Mouse (Mus musculus) MEL (cell line): ENCODE results near the gene Tpd52l2.

Source experiments
- EP300 ChIP-seq, 2 experiments: IDR thresholded peaks; 2 replicates each; pipeline ENCODE4 v1.6.1; 2011; ENCODE audit warnings: improper control_type of control experiment in 2 of 2, low read length in 2 of 2, low read depth in 1 of 2, mild to moderate bottlenecking in 1 of 2
- JUND ChIP-seq: IDR thresholded peaks from 2 replicates; pipeline ENCODE4 v1.6.1; 2011; ENCODE audit warnings: low read depth, mild to moderate bottlenecking, improper control_type of control experiment, low read length
- MAZ ChIP-seq: IDR thresholded peaks from 2 replicates; pipeline ENCODE4 v1.6.1; 2012; ENCODE audit warnings: low read depth, mild to moderate bottlenecking, inconsistent platforms, low read length, improper control_type of control experiment
- POLR2A ChIP-seq, 2 experiments: IDR thresholded peaks; 2 replicates each; pipeline ENCODE4 v1.6.1; 2011 to 2012; ENCODE audit warnings: low read length in 2 of 2, mild to moderate bottlenecking in 2 of 2, control low read depth in 1 of 2, improper control_type of control experiment in 1 of 2, low read depth in 1 of 2, moderate library complexity in 1 of 2; ENCODE audit not compliant: control insufficient read depth in 1 of 2, insufficient read depth in 1 of 2, poor library complexity in 1 of 2
- TAL1 ChIP-seq: IDR thresholded peaks from 2 replicates; pipeline ENCODE4 v1.6.1; 2012; ENCODE audit warnings: mild to moderate bottlenecking, inconsistent platforms, low read length, moderate library complexity, mixed read lengths
- USF1 ChIP-seq: IDR thresholded peaks from 2 replicates; pipeline ENCODE4 v1.6.1; 2014; ENCODE audit warnings: low read depth, mild to moderate bottlenecking, inconsistent platforms, low read length, improper control_type of control experiment, moderate library complexity

DNA sequence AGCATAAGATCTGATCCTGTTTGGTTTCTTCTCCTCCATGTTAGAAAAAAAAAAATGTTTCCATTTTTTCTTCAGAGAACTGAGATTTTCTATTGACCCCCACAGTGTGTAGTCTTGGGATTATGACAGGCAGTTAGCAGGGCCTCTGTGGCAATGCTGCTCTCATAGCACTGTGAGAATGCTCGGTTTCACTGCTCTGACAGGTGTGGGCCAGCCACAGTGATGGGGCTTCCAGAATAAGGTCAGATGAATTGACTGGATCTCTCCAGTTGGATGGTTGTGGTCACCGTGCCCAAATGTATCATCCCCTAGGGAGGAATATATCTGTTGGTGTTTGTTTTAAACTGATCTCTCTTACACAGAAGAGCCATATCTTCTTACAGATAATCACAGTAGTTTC, 12.2 kb downstream of the Tpd52l2 start:
- no peak for TF ChIP-seq POLR2A (IDR thresholded peaks at IDR 0.05; ENCODE audit: control insufficient read depth in 1 of 2, insufficient read depth in 1 of 2, low read depth in 1 of 2, low read length in 2 of 2, poor library complexity in 1 of 2)
- no peak for TF ChIP-seq EP300 (IDR thresholded peaks at IDR 0.05; ENCODE audit: low read depth in 1 of 2, low read length in 2 of 2)
- no peak for TF ChIP-seq MAZ
- TF ChIP-seq USF1: no peak
- no peak for TF ChIP-seq TAL1
- TF ChIP-seq JUND: no peak
